Mouse (Mus musculus) limb, embryonic 15.5 days (tissue): ENCODE measurements around the gene Timp3. TPM values are rescaled to one million over a fixed set of nuclear protein-coding genes. Genes with fewer than 3 reads are reported as not detected.

Source experiments
- ATAC-seq: fragments of 200-750 bp; cut with Nextera tagmentation; 2 replicates; pipeline ENCODE4 v1.8.0; 2017; ENCODE audit warnings: low read depth, moderate TSS enrichment; ENCODE audit not compliant: insufficient number of reproducible peaks, low FRiP score, low TSS enrichment
- H3K27ac ChIP-seq: fragments of 300-500 bp; sonication (generic); 2 replicates; pipeline ENCODE4 v1.5.1; 2015; ENCODE audit warnings: moderate library complexity, mild to moderate bottlenecking, inconsistent platforms
- H3K27me3 ChIP-seq: fragments of 300-500 bp; sonication (generic); 2 replicates; pipeline ENCODE4 v1.6.1; 2015; ENCODE audit warnings: inconsistent platforms
- H3K36me3 ChIP-seq: fragments of 300-500 bp; sonication (generic); 2 replicates; pipeline ENCODE4 v1.6.1; 2015; ENCODE audit warnings: inconsistent platforms
- H3K4me1 ChIP-seq: fragments of 300-500 bp; sonication (generic); 2 replicates; pipeline ENCODE4 v1.6.1; 2015; ENCODE audit warnings: inconsistent platforms
- H3K4me2 ChIP-seq: fragments of 300-500 bp; sonication (generic); 2 replicates; pipeline ENCODE4 v1.6.1; 2015; ENCODE audit warnings: mild to moderate bottlenecking, inconsistent platforms
- H3K4me3 ChIP-seq: fragments of 300-500 bp; sonication (generic); 2 replicates; pipeline ENCODE4 v1.5.1; 2015; ENCODE audit warnings: mild to moderate bottlenecking, inconsistent platforms
- H3K9ac ChIP-seq: fragments of 300-500 bp; sonication (generic); 2 replicates; pipeline ENCODE4 v1.6.1; 2015; ENCODE audit warnings: inconsistent platforms
- H3K9me3 ChIP-seq: fragments of 300-500 bp; sonication (generic); 2 replicates; pipeline ENCODE4 v1.6.1; 2016; ENCODE audit warnings: inconsistent platforms
- WGBS: fragments of 180-500 bp; shearing (Covaris S2); methylation state at CpG from one replicate; pipeline ENCODE4 v1.1.7; 2015; 5-methylcytosine and 5-hydroxymethylcytosine counted together
- polyA plus RNA-seq: library from polyadenylated mRNA; unstranded; fragments of >200 nt; fragmentation: Nextera tagmentation; extraction: Ambion mirVana; gene quantifications from 2 replicates; pipeline ENCODE4 v1.2.1, GENCODE M21; 2015

Timp3 gene
- polyA plus RNA-seq, 1 experiment from 2014 or later = 85.5 TPM

GRCm38 (mm10) chr10:86330993-86331680 lies 31.0 kb downstream of the Timp3 start:
- Histone ChIP-seq H3K4me2 (no peak overlapping the region), H3K9me3 (no peaks in the 10 kb centered on the region), H3K27ac (peak overlapping the region; percentile 89), H3K9ac (no peak overlapping the region), H3K4me1 (peaks cover 74% of the 10 kb centered on the region), H3K4me3 (no peak overlapping the region), H3K36me3 (no peaks in the 10 kb centered on the region; the same call in 1 of the 2 replicates), H3K27me3 (no peaks in the 10 kb centered on the region)
- 43% methylated on average over 5 of the region's 5 CpGs for WGBS
- no peak for ATAC-seq

- Histone ChIP-seq H3K4me3 (no peak overlapping the region), H3K27ac (peak overlapping the region; percentile 89), H3K27me3 (no peaks in the 10 kb centered on the region), H3K36me3 (no peaks in the 10 kb centered on the region; the same call in 1 of the 2 replicates), H3K9ac (no peak overlapping the region), H3K9me3 (no peaks in the 10 kb centered on the region), H3K4me1 (peaks cover 80% of the 10 kb centered on the region), H3K4me2 (no peak overlapping the region)
- WGBS = 10% methylated on average over 7 of the region's 7 CpGs
- 0 out of 2 replicates have a peak, but pooled peaks have one; percentile 37 for ATAC-seq
Observed at GRCm38 (mm10) chr10:86331681-86332281, 31.6 kb downstream of the Timp3 start.

- no peak for ATAC-seq
- H3K4me2 ChIP-seq = no peak overlapping the region
- no peak overlapping the region for H3K9ac ChIP-seq
- no peaks in the 10 kb centered on the region for H3K9me3 ChIP-seq
- H3K36me3 ChIP-seq = no peaks in the 10 kb centered on the region
- no peak overlapping the region for H3K4me3 ChIP-seq
- H3K4me1 ChIP-seq = peaks cover 88% of the 10 kb centered on the region
- 80% methylated on average over 3 of the region's 3 CpGs for WGBS
- 0 out of 2 replicates have a peak overlapping the region, but pooled peaks have one; percentile 89 for H3K27ac ChIP-seq
- H3K27me3 ChIP-seq = no peaks in the 10 kb centered on the region
Observed at GRCm38 (mm10) chr10:86332942-86333341, 32.8 kb downstream of the Timp3 start.

GRCm38 (mm10) chr10:86334581-86334980 lies 34.4 kb downstream of the Timp3 start:
- Histone ChIP-seq H3K9ac (no peak overlapping the region), H3K4me1 (peaks cover 88% of the 10 kb centered on the region), H3K4me3 (no peak overlapping the region), H3K36me3 (no peaks in the 10 kb centered on the region), H3K27me3 (no peaks in the 10 kb centered on the region), H3K27ac (no peak overlapping the region), H3K9me3 (no peaks in the 10 kb centered on the region), H3K4me2 (no peak overlapping the region)
- ATAC-seq = no peak
- 46% methylated on average over 8 of the region's 8 CpGs for WGBS

GRCm38 (mm10) chr10:86336506-86336905 lies 36.3 kb downstream of the Timp3 start:
- no peak overlapping the region for H3K4me2 ChIP-seq
- H3K4me1 ChIP-seq = peaks cover 82% of the 10 kb centered on the region
- H3K27ac ChIP-seq = no peak overlapping the region
- WGBS = 37% methylated on average over 1 of the region's 1 CpGs
- H3K36me3 ChIP-seq = no peaks in the 10 kb centered on the region
- no peak for ATAC-seq
- no peaks in the 10 kb centered on the region for H3K27me3 ChIP-seq
- no peaks in the 10 kb centered on the region for H3K9me3 ChIP-seq
- no peak overlapping the region for H3K4me3 ChIP-seq
- H3K9ac ChIP-seq = no peak overlapping the region

- Histone ChIP-seq H3K9me3 (no peaks in the 10 kb centered on the region), H3K4me2 (no peak overlapping the region), H3K27ac (no peak overlapping the region), H3K4me3 (no peak overlapping the region), H3K9ac (no peak overlapping the region), H3K27me3 (no peaks in the 10 kb centered on the region), H3K36me3 (no peaks in the 10 kb centered on the region; the same call in 1 of the 2 replicates), H3K4me1 (peaks cover 80% of the 10 kb centered on the region)
- ATAC-seq = no peak
- 50% methylated on average over 3 of the region's 3 CpGs for WGBS
Observed at GRCm38 (mm10) chr10:86337239-86337638, 37.1 kb downstream of the Timp3 start.

GRCm38 (mm10) chr10:86338121-86338715 lies 38.0 kb downstream of the Timp3 start:
- Histone ChIP-seq H3K9ac (no peak overlapping the region), H3K27ac (no peak overlapping the region), H3K9me3 (no peaks in the 10 kb centered on the region), H3K27me3 (no peaks in the 10 kb centered on the region), H3K4me3 (no peak overlapping the region), H3K4me2 (no peak overlapping the region), H3K4me1 (peaks cover 75% of the 10 kb centered on the region), H3K36me3 (no peaks in the 10 kb centered on the region; the same call in 1 of the 2 replicates)
- WGBS = 47% methylated on average over 4 of the region's 4 CpGs
- no peak for ATAC-seq

GRCm38 (mm10) chr10:86339121-86339520 lies 38.9 kb downstream of the Timp3 start:
- no peak overlapping the region for H3K4me3 ChIP-seq
- no peaks in the 10 kb centered on the region for H3K27me3 ChIP-seq
- peak overlapping the region; percentile 51; the same call in 1 of the 2 replicates for H3K27ac ChIP-seq
- H3K4me1 ChIP-seq = peaks cover 69% of the 10 kb centered on the region
- H3K36me3 ChIP-seq = peaks cover 6% of the 10 kb centered on the region
- WGBS = 64% methylated on average over 4 of the region's 4 CpGs
- no peak overlapping the region for H3K4me2 ChIP-seq
- no peak overlapping the region for H3K9ac ChIP-seq
- no peak for ATAC-seq
- no peaks in the 10 kb centered on the region for H3K9me3 ChIP-seq

GRCm38 (mm10) chr10:86339649-86340379 lies 39.6 kb downstream of the Timp3 start:
- Histone ChIP-seq H3K36me3 (peaks cover 13% of the 10 kb centered on the region), H3K4me2 (no peak overlapping the region), H3K9ac (no peak overlapping the region), H3K4me3 (no peak overlapping the region), H3K9me3 (no peaks in the 10 kb centered on the region), H3K27me3 (no peaks in the 10 kb centered on the region), H3K27ac (peak overlapping the region; percentile 51), H3K4me1 (peaks cover 65% of the 10 kb centered on the region)
- ATAC-seq = peak; percentile 65
- 33% methylated on average over 2 of the region's 2 CpGs for WGBS

GRCm38 (mm10) chr10:86340421-86340820 lies 40.2 kb downstream of the Timp3 start:
- no peak overlapping the region for H3K9ac ChIP-seq
- no peaks in the 10 kb centered on the region for H3K9me3 ChIP-seq
- H3K27me3 ChIP-seq = no peaks in the 10 kb centered on the region
- ATAC-seq = no peak
- no peak overlapping the region for H3K4me2 ChIP-seq
- H3K27ac ChIP-seq = peak overlapping the region; percentile 51; the same call in 1 of the 2 replicates
- H3K4me3 ChIP-seq = no peak overlapping the region
- H3K36me3 ChIP-seq = peaks cover 18% of the 10 kb centered on the region
- 66% methylated on average over 7 of the region's 7 CpGs for WGBS
- peaks cover 60% of the 10 kb centered on the region for H3K4me1 ChIP-seq

GRCm38 (mm10) chr10:86340991-86341527 lies 40.9 kb downstream of the Timp3 start:
- no peaks in the 10 kb centered on the region for H3K27me3 ChIP-seq
- H3K4me2 ChIP-seq = no peak overlapping the region
- H3K9me3 ChIP-seq = no peaks in the 10 kb centered on the region
- H3K4me3 ChIP-seq = no peak overlapping the region
- H3K27ac ChIP-seq = no peak overlapping the region
- WGBS = 67% methylated on average over 3 of the region's 3 CpGs
- no peak overlapping the region for H3K9ac ChIP-seq
- peaks cover 56% of the 10 kb centered on the region for H3K4me1 ChIP-seq
- peaks cover 24% of the 10 kb centered on the region for H3K36me3 ChIP-seq
- ATAC-seq = no peak
